Mouse (Mus musculus): Measurements from ENCODE around the gene Praf2. TPM values are rescaled to one million over a fixed set of nuclear protein-coding genes. Genes with fewer than 3 reads are reported as not detected.

Gene Praf2
- polyA plus RNA-seq (2015; fragmentation: Nextera tagmentation; extraction: Ambion mirVana) = 25.9 and 43.7 TPM in 2 replicates

GRCm38 (mm10) chrX:7728215-7728921 lies at the start of gene Praf2:
Praf2 (plus strand) TSS chrX:7728439.

GRCm38 (mm10) chrX:7680864-7681263 lies 47.4 kb upstream of the Praf2 start, which contains the start of gene Magix:
Magix (minus strand) TSS chrX:7681251.

GRCm38 (mm10) chrX:7696954-7697381 lies 31.3 kb upstream of the Praf2 start, which contains the start of gene Gpkow:
Gpkow (plus strand) TSS chrX:7697131.

GRCm38 (mm10) chrX:7714135-7714899 lies 13.9 kb upstream of the Praf2 start, which contains the start of gene Wdr45:
Wdr45 (plus strand) TSS chrX:7714333.

GRCm38 (mm10) chrX:7721514-7722281 lies 6.5 kb upstream of the Praf2 start, which contains the start of gene Gm45208:
Gm45208 (plus strand) TSS chrX:7722245.

GRCm38 (mm10) chrX:7750432-7751116 lies 22.3 kb downstream of the Praf2 start, which contains the start of gene Ccdc120:
Ccdc120 (minus strand) TSS chrX:7750905.

GRCm38 (mm10) chrX:7762137-7762920 lies 34.1 kb downstream of the Praf2 start, which contains the start of gene Tfe3:
Tfe3 (plus strand) TSS chrX:7762560.

Other genes starting within 250 kb of the Praf2 start
- gene Foxp3, start 154.8 kb upstream of the Praf2 start, polyA plus RNA-seq (2015; fragmentation: Nextera tagmentation; extraction: Ambion mirVana) = 0.11 and 0.17 TPM in 2 replicates
- 2.0 and 2.6 TPM in 2 replicates for gene Ppp1r3f, start 154.2 kb upstream of the Praf2 start, polyA plus RNA-seq (2015; fragmentation: Nextera tagmentation; extraction: Ambion mirVana)
- 18.1 and 20.4 TPM in 2 replicates for gene Ccdc22, start 122.9 kb upstream of the Praf2 start, polyA plus RNA-seq (2015; fragmentation: Nextera tagmentation; extraction: Ambion mirVana)
- gene Cacna1f, start 121.4 kb upstream of the Praf2 start, polyA plus RNA-seq (2015; fragmentation: Nextera tagmentation; extraction: Ambion mirVana) = 0.03 TPM in 1 of 2 replicates, not detected in the other
- 29.4 and 43.0 TPM in 2 replicates for gene Syp, start 90.0 kb upstream of the Praf2 start, polyA plus RNA-seq (2015; fragmentation: Nextera tagmentation; extraction: Ambion mirVana)
- 6.0 and 7.0 TPM in 2 replicates for gene Prickle3, start 71.2 kb upstream of the Praf2 start, polyA plus RNA-seq (2015; fragmentation: Nextera tagmentation; extraction: Ambion mirVana)
- 104 and 112 TPM in 2 replicates for gene Plp2, start 57.0 kb upstream of the Praf2 start, polyA plus RNA-seq (2015; fragmentation: Nextera tagmentation; extraction: Ambion mirVana)
- gene Magix, start 47.2 kb upstream of the Praf2 start, polyA plus RNA-seq (2015; fragmentation: Nextera tagmentation; extraction: Ambion mirVana) = 0.30 and 0.63 TPM in 2 replicates
- 21.6 and 34.4 TPM in 2 replicates for gene Gpkow, start 31.3 kb upstream of the Praf2 start, polyA plus RNA-seq (2015; fragmentation: Nextera tagmentation; extraction: Ambion mirVana)
- 63.2 and 88.4 TPM in 2 replicates for gene Wdr45, start 14.1 kb upstream of the Praf2 start, polyA plus RNA-seq (2015; fragmentation: Nextera tagmentation; extraction: Ambion mirVana)
- 0.29 and 0.43 TPM in 2 replicates for gene Gm45208, start 6.2 kb upstream of the Praf2 start, polyA plus RNA-seq (2015; fragmentation: Nextera tagmentation; extraction: Ambion mirVana)
- gene Ccdc120, start 22.5 kb downstream of the Praf2 start, polyA plus RNA-seq (2015; fragmentation: Nextera tagmentation; extraction: Ambion mirVana) = 6.9 and 7.3 TPM in 2 replicates
- 20.3 and 26.3 TPM in 2 replicates for gene Tfe3, start 34.1 kb downstream of the Praf2 start, polyA plus RNA-seq (2015; fragmentation: Nextera tagmentation; extraction: Ambion mirVana)
- 26.0 and 30.5 TPM in 2 replicates for gene Gripap1, start 61.3 kb downstream of the Praf2 start, polyA plus RNA-seq (2015; fragmentation: Nextera tagmentation; extraction: Ambion mirVana)
- 1.8 and 2.8 TPM in 2 replicates for gene Kcnd1, start 93.8 kb downstream of the Praf2 start, polyA plus RNA-seq (2015; fragmentation: Nextera tagmentation; extraction: Ambion mirVana)
- 37.5 and 39.6 TPM in 2 replicates for gene Otud5, start 112.9 kb downstream of the Praf2 start, polyA plus RNA-seq (2015; fragmentation: Nextera tagmentation; extraction: Ambion mirVana)
- 5.9 and 7.2 TPM in 2 replicates for gene Pim2, start 149.8 kb downstream of the Praf2 start, polyA plus RNA-seq (2015; fragmentation: Nextera tagmentation; extraction: Ambion mirVana)
- gene Slc35a2, start 155.6 kb downstream of the Praf2 start, polyA plus RNA-seq (2015; fragmentation: Nextera tagmentation; extraction: Ambion mirVana) = 20.8 and 30.2 TPM in 2 replicates
- 117 and 159 TPM in 2 replicates for gene Pqbp1, start 170.8 kb downstream of the Praf2 start, polyA plus RNA-seq (2015; fragmentation: Nextera tagmentation; extraction: Ambion mirVana)
- gene Timm17b, start 170.9 kb downstream of the Praf2 start, polyA plus RNA-seq (2015; fragmentation: Nextera tagmentation; extraction: Ambion mirVana) = 156 and 183 TPM in 2 replicates
- gene Gm10491, start 179.4 kb downstream of the Praf2 start, polyA plus RNA-seq (2015; fragmentation: Nextera tagmentation; extraction: Ambion mirVana) = not detected in 2 replicates
- gene Gm10490, start 181.1 kb downstream of the Praf2 start, polyA plus RNA-seq (2015; fragmentation: Nextera tagmentation; extraction: Ambion mirVana) = not detected in 2 replicates
- 100 and 170 TPM in 2 replicates for gene Pcsk1n, start 191.4 kb downstream of the Praf2 start, polyA plus RNA-seq (2015; fragmentation: Nextera tagmentation; extraction: Ambion mirVana)
- gene Eras, start 200.2 kb downstream of the Praf2 start, polyA plus RNA-seq (2015; fragmentation: Nextera tagmentation; extraction: Ambion mirVana) = not detected in 2 replicates
- gene Hdac6, start 219.4 kb downstream of the Praf2 start, polyA plus RNA-seq (2015; fragmentation: Nextera tagmentation; extraction: Ambion mirVana) = 10.8 and 15.4 TPM in 2 replicates
- gene Gata1, start 249.6 kb downstream of the Praf2 start, polyA plus RNA-seq (2015; fragmentation: Nextera tagmentation; extraction: Ambion mirVana) = 2.4 and 5.5 TPM in 2 replicates